Mouse (Mus musculus): Measurements from ENCODE around the gene Kcnd3.

The Kcnd3 gene

GRCm38 (mm10) chr3:105521178-105521631 lies 69.1 kb downstream of the Kcnd3 start:
- peak; percentile 59 to 63 for DNase-seq (ENCODE audit: low spot score in 2 of 2)

GRCm38 (mm10) chr3:105521639-105522038 lies 69.5 kb downstream of the Kcnd3 start:
- DNase-seq (ENCODE audit: low spot score in 2 of 2), result no peak

- no peak for DNase-seq (ENCODE audit: low spot score in 2 of 2)
Observed at GRCm38 (mm10) chr3:105528860-105529259, 76.7 kb downstream of the Kcnd3 start.

- no peak for DNase-seq (ENCODE audit: low spot score in 2 of 2)
Observed at GRCm38 (mm10) chr3:105529700-105530099, 77.6 kb downstream of the Kcnd3 start.

- peak; percentile 55 to 67 for DNase-seq (ENCODE audit: low spot score in 2 of 2)
Observed at GRCm38 (mm10) chr3:105530363-105531130, 78.4 kb downstream of the Kcnd3 start.

GRCm38 (mm10) chr3:105538406-105538805 lies 86.3 kb downstream of the Kcnd3 start:
- no peak for DNase-seq (ENCODE audit: low spot score in 2 of 2)

GRCm38 (mm10) chr3:105538819-105539607 lies 86.9 kb downstream of the Kcnd3 start:
- DNase-seq (ENCODE audit: low spot score in 2 of 2), result peak in 1 of 2 experiments; percentile 2

- DNase-seq (ENCODE audit: low spot score in 2 of 2), result no peak
Observed at GRCm38 (mm10) chr3:105542741-105543140, 90.6 kb downstream of the Kcnd3 start.

- no peak for DNase-seq (ENCODE audit: low spot score in 2 of 2)
Observed at GRCm38 (mm10) chr3:105544106-105544505, 92.0 kb downstream of the Kcnd3 start.

GRCm38 (mm10) chr3:105546611-105547071 lies 94.5 kb downstream of the Kcnd3 start:
- DNase-seq (ENCODE audit: low spot score in 2 of 2), result no peak

GRCm38 (mm10) chr3:105548074-105548771 lies 96.1 kb downstream of the Kcnd3 start:
- no peak for DNase-seq (ENCODE audit: low spot score in 2 of 2)

- DNase-seq (ENCODE audit: low spot score in 2 of 2), result no peak
Observed at GRCm38 (mm10) chr3:105559456-105559855, 107.3 kb downstream of the Kcnd3 start.

GRCm38 (mm10) chr3:105566973-105567372 lies 114.8 kb downstream of the Kcnd3 start:
- DNase-seq (ENCODE audit: low spot score in 2 of 2), result no peak

GRCm38 (mm10) chr3:105567472-105567871 lies 115.3 kb downstream of the Kcnd3 start:
- DNase-seq (ENCODE audit: low spot score in 2 of 2), result no peak

GRCm38 (mm10) chr3:105568403-105568802 lies 116.3 kb downstream of the Kcnd3 start:
- DNase-seq (ENCODE audit: low spot score in 2 of 2), result no peak

GRCm38 (mm10) chr3:105568851-105569250 lies 116.7 kb downstream of the Kcnd3 start:
- no peak for DNase-seq (ENCODE audit: low spot score in 2 of 2)

- DNase-seq (ENCODE audit: low spot score in 2 of 2), result no peak
Observed at GRCm38 (mm10) chr3:105569310-105569752, 117.2 kb downstream of the Kcnd3 start.

GRCm38 (mm10) chr3:105569950-105570349 lies 117.8 kb downstream of the Kcnd3 start:
- no peak for DNase-seq (ENCODE audit: low spot score in 2 of 2)

- no peak for DNase-seq (ENCODE audit: low spot score in 2 of 2)
Observed at GRCm38 (mm10) chr3:105570818-105571217, 118.7 kb downstream of the Kcnd3 start.

- no peak for DNase-seq (ENCODE audit: low spot score in 2 of 2)
Observed at GRCm38 (mm10) chr3:105571944-105572343, 119.8 kb downstream of the Kcnd3 start.

GRCm38 (mm10) chr3:105573156-105573555 lies 121.0 kb downstream of the Kcnd3 start:
- no peak for DNase-seq (ENCODE audit: low spot score in 2 of 2)

GRCm38 (mm10) chr3:105578320-105578719 lies 126.2 kb downstream of the Kcnd3 start:
- DNase-seq (ENCODE audit: low spot score in 2 of 2), result no peak

Measured in frontal cortex, postnatal 14 days (tissue).